Mouse (Mus musculus) brain, embryonic 14.5 days (tissue): ENCODE results near the gene Cdkl1.

Experiments
- CTCF ChIP-seq: fragments of 200-500 bp; IDR thresholded peaks from 2 replicates; pipeline ENCODE4 v1.5.1; 2012; ENCODE audit warnings: inconsistent platforms, mild to moderate bottlenecking, moderate library complexity, borderline replicate concordance; ENCODE audit not compliant: insufficient read depth, insufficient read length; ENCODE audit errors: extremely low read depth
- POLR2A ChIP-seq: fragments of 200-500 bp; IDR thresholded peaks from 2 replicates; pipeline ENCODE4 v1.6.1; 2012; ENCODE audit warnings: mild to moderate bottlenecking, inconsistent platforms, borderline replicate concordance; ENCODE audit not compliant: poor library complexity, insufficient read depth, insufficient read length, severe bottlenecking; ENCODE audit errors: extremely low read depth

GRCm38 (mm10) chr12:69788380-69788779, 2.7 kb downstream of the Cdkl1 start:
- TF ChIP-seq CTCF (no peak), POLR2A (no peak)
